Mouse (Mus musculus) G1E (cell line): ENCODE results near the gene Zbtb8a. TPM values are rescaled to one million over a fixed set of nuclear protein-coding genes. Genes with fewer than 3 reads are reported as not detected.
"Not testable (repeated sequence)": the region's sequence is repeated elsewhere in the genome, so short reads cannot be mapped to it uniquely, and the experiment has no call there.

Experiments
- ATAC-seq: 2 replicates; pipeline ENCODE4 v1.8.0; 2016; ENCODE audit warnings: mild to moderate bottlenecking; ENCODE audit not compliant: insufficient number of reproducible peaks, poor library complexity, low FRiP score, severe bottlenecking; ENCODE audit errors: extremely low read depth
- DNase-seq: peaks from one replicate; pipeline ENCODE4 v3.0.0; 2012; ENCODE audit warnings: low spot score
- H3K27me3 ChIP-seq: 2 replicates; pipeline ENCODE4 v1.6.1; 2012; ENCODE audit warnings: mild to moderate bottlenecking, low read length, inconsistent platforms; ENCODE audit not compliant: insufficient read depth
- H3K36me3 ChIP-seq: replicated peaks from 2 replicates; pipeline ENCODE3; 2012; ENCODE audit warnings: mild to moderate bottlenecking, inconsistent platforms
- H3K4me1 ChIP-seq: 2 replicates; pipeline ENCODE4 v1.6.1; 2012; ENCODE audit warnings: low read depth, low read length, inconsistent platforms, mixed read lengths; ENCODE audit not compliant: insufficient read depth
- H3K4me3 ChIP-seq: 2 replicates; pipeline ENCODE4 v1.5.1; 2012; ENCODE audit warnings: low read depth, mild to moderate bottlenecking, inconsistent platforms, low read length, moderate library complexity, mixed read lengths
- H3K9me3 ChIP-seq: replicated peaks from 2 replicates; pipeline ENCODE4 v1.6.1; 2012; ENCODE audit warnings: inconsistent platforms
- CTCF ChIP-seq: IDR thresholded peaks from 2 replicates; pipeline ENCODE4 v1.5.1; 2012; ENCODE audit warnings: low read depth, low read length, inconsistent platforms, mixed read lengths
- GATA1 ChIP-seq: IDR thresholded peaks from 2 replicates; pipeline ENCODE4 v1.6.1; 2012; ENCODE audit warnings: borderline replicate concordance, low read length, inconsistent platforms, mixed read lengths
- GATA2 ChIP-seq: IDR thresholded peaks from 2 replicates; pipeline ENCODE4 v1.6.1; 2012; ENCODE audit warnings: low read depth, low read length, inconsistent platforms, borderline replicate concordance
- POLR2AphosphoS5 ChIP-seq: IDR thresholded peaks from 2 replicates; pipeline ENCODE4 v1.6.1; 2012; ENCODE audit warnings: low read depth, low read length, inconsistent platforms; ENCODE audit not compliant: insufficient replicate concordance
- TAL1 ChIP-seq: conservative IDR thresholded peaks from 2 replicates; pipeline ENCODE4 v1.6.1; 2012; ENCODE audit warnings: low read depth, low read length, inconsistent platforms, mixed read lengths
- polyA plus RNA-seq: library from polyadenylated mRNA; stranded (reverse); fragments of >175 nt; gene quantifications from 2 replicates; pipeline ENCODE4 v1.2.3, GENCODE M21; 2012
- total RNA-seq, 2 experiments: library from RNA; stranded (forward) in 1 of 2; stranded (reverse) in 1 of 2; fragments of 200-1000 nt in 1 of 2; fragments of >200 nt in 1 of 2; fragmentation: Nextera tagmentation in 1 of 2; gene quantifications; 2 replicates each; pipeline ENCODE4 v1.2.3; 2014 to 2017

Zbtb8a gene
- total RNA-seq (2014; fragmentation: Nextera tagmentation) (not detected in 2 replicates), total RNA-seq (2017) (0.64 and 0.87 TPM in 2 replicates), polyA plus RNA-seq (0.14 and 0.17 TPM in 2 replicates)

DNA sequence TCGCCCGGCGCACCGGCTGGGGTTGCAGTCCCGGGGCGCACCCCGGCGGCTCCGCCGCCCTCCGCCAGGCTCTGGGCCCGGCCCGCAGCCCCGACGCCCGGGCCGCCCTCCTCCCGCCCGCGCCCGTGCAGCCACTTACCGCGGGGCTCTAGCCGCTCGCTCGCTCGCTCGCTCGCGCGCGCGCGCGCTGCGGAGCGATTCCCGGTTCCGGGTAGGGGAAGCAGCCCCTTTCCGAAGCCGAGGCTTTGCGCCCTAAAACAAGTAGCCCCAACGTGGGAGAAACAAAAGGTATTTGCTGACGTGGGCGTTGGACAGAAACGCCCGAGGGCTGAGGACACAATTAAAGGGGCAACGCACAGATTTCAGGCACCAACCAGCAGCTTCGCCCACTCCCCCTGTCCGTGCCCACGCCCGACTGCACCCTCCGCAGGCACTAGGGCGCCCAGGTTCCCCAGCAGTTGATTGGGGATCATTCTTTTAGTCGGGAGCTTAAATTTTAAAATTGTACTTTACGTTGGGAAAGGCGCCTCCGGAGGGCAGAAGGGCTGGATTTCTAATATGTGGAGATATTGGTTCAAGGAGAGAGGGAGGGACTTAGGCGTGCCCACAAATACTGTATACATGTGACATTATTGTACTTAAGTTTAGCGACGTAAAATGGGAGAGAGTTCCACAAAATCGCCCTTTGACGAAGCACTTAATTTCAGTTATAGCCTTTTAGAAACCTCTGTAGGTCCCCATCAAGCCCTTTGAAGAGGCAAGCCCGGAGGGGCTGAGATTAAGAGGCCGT is at the start of gene Zbtb8a:
Zbtb8a (minus strand) TSS at position 516 of the 790 bp plus-strand sequence.
- Histone ChIP-seq H3K4me3 (peak within 1 kb of the TSS; percentile 70), H3K36me3 (no peaks in the 10 kb centered on the region), H3K4me1 (peaks cover 19% of the 10 kb centered on the region), H3K9me3 (no peaks in the 10 kb centered on the region), H3K27me3 (peaks cover 13% of the 10 kb centered on the region)
- DNase-seq (no peak), ATAC-seq (no peak)
- TF ChIP-seq POLR2AphosphoS5, result no peak
- no peak for TF ChIP-seq CTCF
- TF ChIP-seq GATA1, result no peak
- no peak for TF ChIP-seq GATA2
- TF ChIP-seq TAL1, result no peak

DNA sequence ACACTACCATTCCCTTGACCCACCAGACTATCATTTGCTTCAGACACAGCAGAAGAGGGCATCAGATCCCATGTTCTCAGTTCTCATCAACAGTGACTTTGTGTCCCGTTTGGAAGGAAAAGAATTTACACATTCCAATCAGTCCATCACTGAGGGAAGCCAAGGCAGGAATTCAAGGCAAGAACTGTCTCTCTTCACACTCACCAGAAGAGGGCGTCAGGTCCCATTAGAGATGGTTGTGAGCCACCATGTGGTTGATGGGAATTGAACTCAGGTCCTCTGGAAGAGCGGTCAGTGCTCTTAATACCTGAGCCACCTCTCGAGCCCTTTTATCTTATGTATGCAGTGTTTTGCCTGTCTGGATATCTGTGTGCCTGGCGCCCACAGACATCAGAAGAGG is 40.4 kb upstream of the Zbtb8a start:
- H3K27me3 ChIP-seq, result peaks cover 4% of the 10 kb centered on the region; the same call in 1 of the 2 replicates
- H3K4me3 ChIP-seq, result no peak overlapping the region
- peaks cover 4% of the 10 kb centered on the region; the same call in 1 of the 2 replicates for H3K9me3 ChIP-seq
- DNase-seq (no peak), ATAC-seq (no peak)
- H3K4me1 ChIP-seq, result peaks cover 25% of the 10 kb centered on the region
- TF ChIP-seq GATA2 (no peak), CTCF (peak; percentile 16; the same call in 1 of the 2 replicates), GATA1 (no peak)
- H3K36me3 ChIP-seq, result no peaks in the 10 kb centered on the region

DNA sequence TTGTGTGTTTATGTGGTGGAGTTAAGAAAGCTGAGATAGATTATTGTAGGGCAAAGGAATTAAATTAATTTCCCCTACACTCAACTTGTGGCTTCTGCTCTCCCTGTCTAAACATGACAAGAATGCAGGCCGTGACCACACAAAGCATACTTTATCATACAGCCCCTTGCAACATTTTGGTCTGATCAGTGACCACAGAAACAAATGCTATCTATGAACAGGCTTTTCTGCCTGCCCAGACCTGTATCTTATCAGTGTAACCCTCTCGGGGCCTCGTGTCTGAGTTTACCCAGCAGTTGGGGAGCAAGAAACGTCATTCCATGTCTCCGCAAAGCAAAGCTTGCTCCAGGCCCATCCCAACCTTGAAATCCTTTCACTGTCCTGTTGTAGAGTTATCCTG is 38.6 kb upstream of the Zbtb8a start:
- H3K4me3 ChIP-seq, result no peak overlapping the region
- peaks cover 25% of the 10 kb centered on the region for H3K4me1 ChIP-seq
- no peak for TF ChIP-seq GATA2
- TF ChIP-seq TAL1, result peak; percentile 78
- TF ChIP-seq GATA1, result no peak
- H3K36me3 ChIP-seq, result no peaks in the 10 kb centered on the region
- H3K27me3 ChIP-seq, result 0 out of 2 replicates have a peak, but pooled peaks cover 4% of the 10 kb centered on the region
- ATAC-seq (no peak), DNase-seq (peak; percentile 12)
- H3K9me3 ChIP-seq, result peaks cover 4% of the 10 kb centered on the region; the same call in 1 of the 2 replicates

DNA sequence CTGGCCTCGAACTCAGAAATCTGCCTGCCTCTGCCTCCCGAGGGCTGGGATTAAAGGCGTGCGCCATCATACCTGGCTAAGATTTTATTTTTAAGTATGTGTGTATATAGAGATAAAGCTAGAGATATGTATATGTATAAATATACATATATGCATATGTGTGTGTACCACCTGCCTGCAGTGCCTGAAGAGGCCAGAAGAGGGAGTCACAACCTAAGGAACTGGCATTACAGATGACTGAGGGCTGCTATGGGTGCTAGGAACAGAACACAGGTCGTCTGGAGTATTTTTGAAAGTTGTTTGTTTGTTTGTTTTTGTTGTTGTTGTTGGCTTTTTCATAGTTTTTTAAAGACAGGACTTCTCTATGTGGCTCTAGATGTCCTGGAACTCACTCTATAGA is 38.0 kb upstream of the Zbtb8a start:
- Histone ChIP-seq H3K4me1 (peaks cover 25% of the 10 kb centered on the region), H3K4me3 (no peak overlapping the region), H3K9me3 (peaks cover 4% of the 10 kb centered on the region; the same call in 1 of the 2 replicates), H3K27me3 (peaks cover 8% of the 10 kb centered on the region; the same call in 1 of the 2 replicates), H3K36me3 (no peaks in the 10 kb centered on the region)
- no peak for DNase-seq
- TF ChIP-seq CTCF (0 out of 2 replicates have a peak, but pooled peaks have one; percentile 17), TAL1 (no peak)
- no peak for ATAC-seq

DNA sequence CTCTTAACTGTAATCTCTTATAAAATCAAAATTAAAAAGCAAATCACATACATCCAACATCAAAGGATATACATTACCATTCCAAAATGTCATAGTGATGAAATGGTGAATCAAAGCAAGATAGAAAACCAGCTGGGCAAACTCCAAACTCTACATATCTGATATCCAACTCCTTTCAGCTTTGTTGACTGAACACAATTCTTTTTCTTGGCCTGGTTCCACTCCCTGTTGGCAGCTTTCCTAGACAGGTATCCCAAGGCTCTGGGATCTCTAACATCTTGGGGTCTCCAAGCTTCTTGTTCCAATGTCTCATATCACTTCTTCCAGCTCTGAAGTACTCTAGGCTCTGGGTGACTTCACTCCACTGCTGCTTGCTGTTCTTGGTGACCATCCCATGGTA is 33.1 kb upstream of the Zbtb8a start:
- no peak for ATAC-seq
- H3K27me3 ChIP-seq, result peaks cover 10% of the 10 kb centered on the region
- H3K36me3 ChIP-seq, result no peaks in the 10 kb centered on the region
- no peak overlapping the region for H3K4me3 ChIP-seq
- DNase-seq, result no peak
- H3K4me1 ChIP-seq, result peaks cover 1% of the 10 kb centered on the region
- peaks cover 4% of the 10 kb centered on the region; the same call in 1 of the 2 replicates for H3K9me3 ChIP-seq
- TF ChIP-seq GATA1, result no peak
- TF ChIP-seq GATA2, result no peak
- no peak for TF ChIP-seq POLR2AphosphoS5
- no peak for TF ChIP-seq CTCF
- no peak for TF ChIP-seq TAL1

DNA sequence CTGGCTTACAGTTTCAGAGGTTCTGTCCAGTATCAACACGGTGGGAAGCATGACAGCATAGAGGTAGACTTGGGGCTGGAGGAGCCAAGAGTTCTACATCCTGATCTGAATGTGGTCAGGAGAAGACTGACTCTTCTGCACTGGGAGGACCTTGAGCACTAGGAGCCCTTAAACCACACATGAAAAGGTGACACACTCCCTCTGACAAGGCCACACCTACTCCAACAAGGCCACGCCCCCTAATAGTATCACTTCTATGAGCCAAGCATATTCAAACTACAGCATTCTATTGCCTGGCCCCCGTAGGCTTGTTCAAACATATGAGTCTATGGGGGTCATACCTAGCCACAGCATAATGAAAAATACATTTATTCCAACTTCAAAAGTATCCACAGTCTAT is 32.6 kb upstream of the Zbtb8a start:
- not testable (repeated sequence) for H3K36me3 ChIP-seq, H3K4me1 ChIP-seq, DNase-seq, H3K9me3 ChIP-seq, ATAC-seq, H3K4me3 ChIP-seq
- H3K27me3 ChIP-seq, result peaks cover 11% of the 10 kb centered on the region

DNA sequence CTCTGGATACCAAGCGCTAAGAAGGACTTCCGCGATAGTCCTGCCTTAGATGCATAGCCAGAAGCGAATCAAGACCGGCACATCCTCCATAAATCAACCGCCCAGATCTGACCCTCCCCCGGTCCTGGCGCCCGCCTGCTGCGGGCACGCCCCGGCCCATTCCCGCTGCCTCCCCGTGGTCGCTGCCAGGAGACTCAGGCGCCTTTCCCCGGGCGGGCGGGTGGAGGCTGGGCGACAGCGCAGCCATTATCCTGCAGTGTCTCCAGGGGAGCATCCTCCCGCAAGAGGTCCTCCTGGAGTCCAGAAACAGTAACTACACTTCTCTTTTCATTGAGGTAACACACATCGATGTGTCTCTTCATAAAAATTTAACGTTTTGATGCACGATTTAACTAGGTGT is 28.5 kb upstream of the Zbtb8a start:
- H3K4me3 ChIP-seq, result no peak overlapping the region
- no peak for ATAC-seq
- peaks cover 16% of the 10 kb centered on the region for H3K27me3 ChIP-seq
- no peaks in the 10 kb centered on the region; the same call in 1 of the 2 replicates for H3K4me1 ChIP-seq
- no peak for DNase-seq
- TF ChIP-seq POLR2AphosphoS5, result no peak
- TF ChIP-seq GATA2, result no peak
- no peak for TF ChIP-seq GATA1
- no peak for TF ChIP-seq CTCF
- no peak for TF ChIP-seq TAL1
- H3K9me3 ChIP-seq, result no peaks in the 10 kb centered on the region
- H3K36me3 ChIP-seq, result no peaks in the 10 kb centered on the region
